Mouse (Mus musculus) CH12.LX (cell line): ENCODE data around the gene Zbtb37. TPM values are rescaled to one million over a fixed set of nuclear protein-coding genes. Genes with fewer than 3 reads are reported as not detected.
"Not testable (repeated sequence)": the region's sequence is repeated elsewhere in the genome, so short reads cannot be mapped to it uniquely, and the experiment has no call there.

ENCODE experiments used
- DNase-seq: peaks from one replicate; pipeline ENCODE4 v3.0.0-alpha.2; 2013; ENCODE audit errors: extremely low read depth
- H3K27ac ChIP-seq: 2 replicates; pipeline ENCODE4 v1.5.1; 2012; ENCODE audit warnings: low read depth, mild to moderate bottlenecking, control low read depth, moderate library complexity; ENCODE audit not compliant: insufficient read depth
- H3K27me3 ChIP-seq: replicated peaks from 2 replicates; pipeline ENCODE3; 2012; ENCODE audit warnings: inconsistent platforms
- H3K36me3 ChIP-seq, 2 experiments: replicated peaks in 1 of 2; 2 replicates each; pipeline versions ENCODE3 to v1.6.1; 2012; ENCODE audit warnings: inconsistent platforms in 1 of 2, low read length in 1 of 2, mild to moderate bottlenecking in 1 of 2, mixed read lengths in 1 of 2, moderate library complexity in 1 of 2; ENCODE audit not compliant: control insufficient read depth in 1 of 2, insufficient read depth in 1 of 2
- H3K4me1 ChIP-seq, 2 experiments: 2 replicates each; pipeline ENCODE4 v1.6.1; 2012; ENCODE audit warnings: inconsistent platforms in 1 of 2, moderate library complexity in 1 of 2; ENCODE audit not compliant: insufficient read depth in 2 of 2, control insufficient read depth in 1 of 2
- H3K4me2 ChIP-seq: 2 replicates; pipeline ENCODE4 v1.6.1; 2012; ENCODE audit warnings: low read depth, mild to moderate bottlenecking, control low read depth; ENCODE audit not compliant: poor library complexity, insufficient read depth, severe bottlenecking
- H3K4me3 ChIP-seq, 3 experiments: fragments of 150-350 bp in 1 of 3; sonication (generic) in 1 of 3; replicated peaks in 1 of 3; 2 replicates each; pipeline versions ENCODE3 to v1.5.1; 2011 to 2012; ENCODE audit warnings: low read depth in 2 of 3, low read length in 2 of 3, mild to moderate bottlenecking in 2 of 3, moderate library complexity in 2 of 3, control low read depth in 1 of 3, improper control_type of control experiment in 1 of 3, inconsistent platforms in 1 of 3, mixed read lengths in 1 of 3; ENCODE audit not compliant: poor library complexity in 1 of 3
- H3K79me2 ChIP-seq: replicated peaks from 2 replicates; pipeline ENCODE4 v1.6.1; 2012; ENCODE audit warnings: mild to moderate bottlenecking, moderate library complexity; ENCODE audit not compliant: control insufficient read depth, poor library complexity, insufficient read depth, severe bottlenecking; ENCODE audit errors: extremely low read depth
- H3K9ac ChIP-seq: 2 replicates; pipeline ENCODE4 v1.6.1; 2012; ENCODE audit warnings: low read depth, mild to moderate bottlenecking, control low read depth, moderate library complexity; ENCODE audit not compliant: insufficient read depth
- H3K9me3 ChIP-seq: replicated peaks from 2 replicates; pipeline ENCODE3; 2012; ENCODE audit warnings: low read length, inconsistent platforms, mixed read lengths
- EP300 ChIP-seq: IDR thresholded peaks from 2 replicates; pipeline ENCODE4 v1.6.1; 2011; ENCODE audit warnings: low read length, improper control_type of control experiment
- ETS1 ChIP-seq: conservative IDR thresholded peaks from 2 replicates; pipeline ENCODE4 v1.6.1; 2012; ENCODE audit warnings: low read depth, mild to moderate bottlenecking, inconsistent platforms, low read length, improper control_type of control experiment, moderate library complexity
- HCFC1 ChIP-seq: IDR thresholded peaks from 2 replicates; pipeline ENCODE4 v1.6.1; 2012; ENCODE audit warnings: low read depth, mild to moderate bottlenecking, inconsistent platforms, low read length, improper control_type of control experiment
- IRF4 ChIP-seq: IDR thresholded peaks from 2 replicates; pipeline ENCODE4 v1.6.1; 2014; ENCODE audit warnings: low read depth, mild to moderate bottlenecking, inconsistent platforms, low read length, improper control_type of control experiment
- JUN ChIP-seq: IDR thresholded peaks from 2 replicates; pipeline ENCODE4 v1.6.1; 2011; ENCODE audit warnings: low read depth, mild to moderate bottlenecking, low read length, improper control_type of control experiment, moderate library complexity; ENCODE audit not compliant: insufficient read depth
- JUND ChIP-seq: conservative IDR thresholded peaks from 2 replicates; pipeline ENCODE4 v1.6.1; 2011; ENCODE audit warnings: low read depth, low read length, improper control_type of control experiment
- MAX ChIP-seq: IDR thresholded peaks from 2 replicates; pipeline ENCODE4 v1.6.1; 2011; ENCODE audit warnings: low read length, improper control_type of control experiment
- MEF2A ChIP-seq: IDR thresholded peaks from 2 replicates; pipeline ENCODE4 v1.6.1; 2014; ENCODE audit warnings: low read depth, mild to moderate bottlenecking, inconsistent platforms, low read length, improper control_type of control experiment, borderline replicate concordance
- MXI1 ChIP-seq: IDR thresholded peaks from 2 replicates; pipeline ENCODE4 v1.6.1; 2011; ENCODE audit warnings: mild to moderate bottlenecking, low read depth, low read length, improper control_type of control experiment
- MYC ChIP-seq: IDR thresholded peaks from 2 replicates; pipeline ENCODE4 v1.6.1; 2011; ENCODE audit warnings: low read depth, mild to moderate bottlenecking, improper control_type of control experiment, low read length
- NELFE ChIP-seq: IDR thresholded peaks from 2 replicates; pipeline ENCODE4 v1.6.1; 2011; ENCODE audit warnings: low read depth, low read length, improper control_type of control experiment
- POLR2A ChIP-seq: IDR thresholded peaks from 2 replicates; pipeline ENCODE4 v1.6.1; 2011; ENCODE audit warnings: low read depth, mild to moderate bottlenecking, improper control_type of control experiment, low read length
- SMC3 ChIP-seq: IDR thresholded peaks from 2 replicates; pipeline ENCODE4 v1.6.1; 2011; ENCODE audit warnings: low read depth, low read length, improper control_type of control experiment
- TBP ChIP-seq: conservative IDR thresholded peaks from 2 replicates; pipeline ENCODE4 v1.6.1; 2011; ENCODE audit warnings: low read depth, low read length, improper control_type of control experiment
- TCF12 ChIP-seq: IDR thresholded peaks from 2 replicates; pipeline ENCODE4 v1.6.1; 2014; ENCODE audit warnings: low read depth, mild to moderate bottlenecking, inconsistent platforms, low read length, improper control_type of control experiment
- USF1 ChIP-seq: IDR thresholded peaks from 2 replicates; pipeline ENCODE4 v1.6.1; 2014; ENCODE audit warnings: low read depth, mild to moderate bottlenecking, inconsistent platforms, low read length, improper control_type of control experiment
- USF2 ChIP-seq: conservative IDR thresholded peaks from 2 replicates; pipeline ENCODE4 v1.6.1; 2011; ENCODE audit warnings: low read depth, low read length, improper control_type of control experiment
- ZMIZ1 ChIP-seq: IDR thresholded peaks from 2 replicates; pipeline ENCODE4 v1.6.1; 2012; ENCODE audit warnings: low read depth, mild to moderate bottlenecking, inconsistent platforms, low read length, improper control_type of control experiment
- dilution Hi-C: fragments of 300-500 bp; cut with MboI; formaldehyde crosslinking; loops from 2 replicates; pipeline ENCODE4 v1.14.3; 2020; ENCODE audit warnings: low sequenced_read_pairs; ENCODE audit not compliant: extremely low pct_unique_long_range_greater_than_20kb, extremely low pct_ligation_motif_present
- in situ Hi-C: fragments of 300-500 bp; cut with MboI; formaldehyde crosslinking; loops from 3 replicates; pipeline ENCODE4 v1.14.3; 2019; ENCODE audit warnings: low sequenced_read_pairs, low pct_ligation_motif_present, low pct_unique_long_range_greater_than_20kb, mixed read lengths
- polyA plus RNA-seq: library from polyadenylated mRNA; unstranded; fragments of >175 nt; gene quantifications from 2 replicates; pipeline ENCODE4 v1.2.1, GENCODE M21; 2012; ENCODE audit warnings: low read depth; ENCODE audit not compliant: insufficient read length
- total RNA-seq, 2 experiments: library from RNA; depleted of rRNA; stranded (reverse); fragments of 300-350 nt in 1 of 2; fragments of >200 nt in 1 of 2; gene quantifications; 2 replicates each; pipeline ENCODE4 v1.2.3; 2012 to 2014

Zbtb37 gene
- total and polyA plus RNA-seq, 3 experiments: 4.5 to 4.8 (median 4.7) TPM

- H3K36me3 ChIP-seq: peaks cover 25 to 47% of the 10 kb centered on the region in 2 experiments
- no peaks in the 10 kb centered on the region for H3K27me3 ChIP-seq
- TF ChIP-seq TCF12: no peak
- TF ChIP-seq HCFC1: no peak
- no peak for TF ChIP-seq ZMIZ1
- no peak for TF ChIP-seq POLR2A
- TF ChIP-seq NELFE: no peak
- TF ChIP-seq MXI1: no peak
- no peak for TF ChIP-seq MAX
- TF ChIP-seq JUND: no peak
- no peak for TF ChIP-seq MYC
- TF ChIP-seq MEF2A: no peak
- TF ChIP-seq TBP: no peak
- H3K9me3 ChIP-seq: no peaks in the 10 kb centered on the region
- dilution Hi-C loops (no loop called here), in situ Hi-C loops (no loop called here)
- no peak overlapping the region for H3K4me3 ChIP-seq
- H3K9ac ChIP-seq: no peak overlapping the region
- no peak overlapping the region for H3K27ac ChIP-seq
- peaks cover 18% of the 10 kb centered on the region for H3K79me2 ChIP-seq
- no peak overlapping the region for H3K4me2 ChIP-seq
- peaks cover 5 to 54% of the 10 kb centered on the region in 2 experiments; a peak in 3 of 4 replicates for H3K4me1 ChIP-seq
- DNase-seq: no peak
Measured at GRCm38 (mm10) chr1:161031881-161032280, 2.8 kb downstream of the Zbtb37 start.

GRCm38 (mm10) chr1:161030058-161030457 lies 4.6 kb downstream of the Zbtb37 start:
- H3K27me3 ChIP-seq: no peaks in the 10 kb centered on the region
- in situ Hi-C loops: no loop called here
- dilution Hi-C loops: no loop called here
- no peak for TF ChIP-seq POLR2A
- TF ChIP-seq USF2: peak; percentile 65
- no peak for TF ChIP-seq ETS1
- peak; percentile 56 for TF ChIP-seq USF1
- TF ChIP-seq SMC3: no peak
- TF ChIP-seq JUN: no peak
- 0 out of 2 replicates have a peak, but pooled peaks have one; percentile 20 for TF ChIP-seq MAX
- peak; percentile 26; the same call in 1 of the 2 replicates for TF ChIP-seq EP300
- no peak for TF ChIP-seq IRF4
- no peak for TF ChIP-seq ZMIZ1
- H3K79me2 ChIP-seq: peaks cover under 1% of the 10 kb centered on the region; the same call in 1 of the 2 replicates
- H3K4me3 ChIP-seq: no peak overlapping the region
- no peak overlapping the region for H3K27ac ChIP-seq
- peak; percentile 36 for DNase-seq
- no peaks in the 10 kb centered on the region for H3K9me3 ChIP-seq
- H3K4me2 ChIP-seq: no peak overlapping the region
- H3K9ac ChIP-seq: no peak overlapping the region
- H3K36me3 ChIP-seq: peaks cover 11 to 32% of the 10 kb centered on the region in 2 experiments
- peaks cover 5 to 59% of the 10 kb centered on the region in 2 experiments; a peak in 3 of 4 replicates for H3K4me1 ChIP-seq

GRCm38 (mm10) chr1:161028427-161028826 lies 6.2 kb downstream of the Zbtb37 start:
- in situ Hi-C loops, H3K9me3 ChIP-seq, H3K9ac ChIP-seq, H3K27me3 ChIP-seq, DNase-seq, H3K4me3 ChIP-seq, H3K27ac ChIP-seq, H3K4me2 ChIP-seq, dilution Hi-C loops, H3K79me2 ChIP-seq: not testable (repeated sequence)
- Histone ChIP-seq H3K36me3 (peaks cover 11 to 38% of the 10 kb centered on the region in 2 experiments), H3K4me1 (peaks cover 5 to 55% of the 10 kb centered on the region in 2 experiments; a peak in 3 of 4 replicates)
